Mouse (Mus musculus): ENCODE measurements around the gene Rbfox3. TPM values are rescaled to one million over a fixed set of nuclear protein-coding genes. Genes with fewer than 3 reads are reported as not detected.

The Rbfox3 gene
- total and polyA plus RNA-seq, 3 experiments, result not detected

DNA sequence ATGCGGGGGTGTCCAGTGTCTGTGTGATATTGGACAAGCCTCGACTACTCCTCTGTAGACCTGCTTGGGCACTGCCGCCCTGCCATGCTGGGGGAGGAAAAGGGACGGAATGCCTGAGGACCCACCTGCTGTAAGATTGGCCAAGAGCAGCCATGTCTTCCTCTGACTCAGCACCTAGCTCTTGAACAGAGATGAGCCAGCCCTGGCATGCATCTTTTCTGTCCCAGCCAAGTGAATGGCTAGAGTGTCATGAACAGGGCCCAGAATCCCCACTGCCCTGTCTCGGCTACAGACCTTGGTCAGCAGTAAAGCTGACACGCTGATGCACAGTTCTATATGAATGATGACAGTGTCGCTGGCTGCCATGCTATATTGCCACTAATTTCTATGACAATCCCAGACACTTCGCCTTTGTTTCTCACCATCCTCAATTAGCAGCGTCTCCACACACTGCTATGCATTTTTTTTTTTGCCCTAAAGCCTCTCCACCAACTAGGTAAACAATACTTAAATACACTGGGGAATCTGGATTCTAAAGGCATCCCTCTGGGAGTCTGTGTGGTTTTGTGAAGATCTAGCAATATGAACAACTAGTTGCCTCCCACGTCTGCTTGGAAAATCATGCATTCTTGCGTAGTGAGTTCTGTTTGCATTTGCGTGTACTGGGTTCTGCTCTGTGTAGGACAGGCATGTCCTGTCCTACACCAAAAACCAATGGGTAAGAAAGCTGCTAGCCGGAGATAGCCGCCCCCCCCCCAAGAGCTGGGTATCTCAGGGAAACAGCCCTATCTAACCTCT lies 257.7 kb downstream of the Rbfox3 start:
- Histone ChIP-seq H3K27ac (ENCODE audit: insufficient read depth, low read depth) (no peak overlapping the region), H3K9me3 (replicated peaks; ENCODE audit: low read length) (no peaks in the 10 kb centered on the region), H3K4me2 (ENCODE audit: insufficient read depth, low read depth, poor library complexity, severe bottlenecking) (no peak overlapping the region), H3K9ac (ENCODE audit: insufficient read depth, low read depth) (no peak overlapping the region), H3K4me3 (replicated peaks in 1 of 3; ENCODE audit: low read depth in 2 of 3, low read length in 2 of 3, poor library complexity in 1 of 3) (no peak overlapping the region), H3K79me2 (replicated peaks; ENCODE audit: control insufficient read depth, extremely low read depth, insufficient read depth, poor library complexity, severe bottlenecking) (no peaks in the 10 kb centered on the region), H3K27me3 (replicated peaks) (peaks cover 92% of the 10 kb centered on the region), H3K36me3 (replicated peaks in 1 of 2; ENCODE audit: control insufficient read depth in 1 of 2, insufficient read depth in 1 of 2, low read length in 1 of 2) (no peaks in the 10 kb centered on the region), H3K4me1 (ENCODE audit: control insufficient read depth in 1 of 2, insufficient read depth in 2 of 2) (0 out of 4 replicates have a peak, but pooled peaks cover 0 to 4% of the 10 kb centered on the region in 2 experiments)
- dilution Hi-C loops (cut with MboI; ENCODE audit: extremely low pct_ligation_motif_present, extremely low pct_unique_long_range_greater_than_20kb, low sequenced_read_pairs) (no loop called here), in situ Hi-C loops (cut with MboI; ENCODE audit: low pct_ligation_motif_present, low pct_unique_long_range_greater_than_20kb, low sequenced_read_pairs) (no loop called here)
- no peak for DNase-seq (ENCODE audit: extremely low read depth)
- no peak for TF ChIP-seq MXI1 (IDR thresholded peaks at IDR 0.05; ENCODE audit: low read depth, low read length)

DNA sequence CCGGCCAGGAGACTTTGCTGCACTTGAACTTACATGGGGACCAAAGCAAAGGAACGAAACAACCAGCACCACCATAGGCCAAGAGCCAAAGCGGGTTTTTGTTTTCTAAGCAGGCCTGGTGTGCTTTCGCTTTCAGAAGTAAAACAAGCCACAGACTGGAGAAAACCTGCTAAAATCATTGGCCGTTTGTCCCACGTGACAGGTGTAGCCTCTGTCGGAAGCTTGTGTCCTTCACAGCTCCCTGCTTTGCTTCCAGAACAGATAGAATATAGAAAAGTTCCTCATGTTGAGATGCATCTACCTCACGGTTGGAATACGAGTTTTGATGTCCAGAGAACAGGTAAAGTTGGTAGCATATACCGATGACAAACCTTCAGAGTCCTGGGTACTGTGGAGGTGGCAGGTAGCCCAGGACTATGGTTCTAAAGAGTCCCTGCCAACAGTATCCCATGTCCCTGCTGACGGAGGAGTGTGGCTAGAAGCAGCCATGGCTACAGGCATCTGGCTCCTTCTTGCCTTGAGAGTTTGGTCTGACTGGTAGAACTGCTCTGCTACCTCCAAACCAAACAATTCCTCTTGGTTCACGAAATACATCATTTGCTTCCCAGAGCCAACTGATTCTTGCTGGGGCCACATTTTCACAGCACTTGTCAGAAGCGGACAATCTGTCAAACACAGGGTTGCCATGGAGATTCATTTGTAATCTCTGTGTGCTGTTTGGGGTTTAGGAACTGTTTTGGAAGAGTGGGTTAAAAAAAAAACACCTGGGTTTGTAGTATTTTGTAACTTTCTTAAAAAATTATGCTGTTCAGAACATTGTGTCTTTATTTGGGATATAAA lies 258.8 kb downstream of the Rbfox3 start:
- no peak overlapping the region for H3K4me3 ChIP-seq (replicated peaks in 1 of 3; ENCODE audit: low read depth in 2 of 3, low read length in 2 of 3, poor library complexity in 1 of 3)
- peaks cover 92% of the 10 kb centered on the region for H3K27me3 ChIP-seq (replicated peaks)
- no peak for TF ChIP-seq POLR2AphosphoS2 (IDR thresholded peaks at IDR 0.05; ENCODE audit: low read depth, low read length)
- TF ChIP-seq MXI1 (IDR thresholded peaks at IDR 0.05; ENCODE audit: low read depth, low read length), result no peak
- TF ChIP-seq ETS1 (conservative IDR thresholded peaks at IDR 0.05; ENCODE audit: low read depth, low read length), result no peak
- TF ChIP-seq UBTF (IDR thresholded peaks at IDR 0.05; ENCODE audit: low read depth, low read length), result no peak
- TF ChIP-seq TCF12 (IDR thresholded peaks at IDR 0.05; ENCODE audit: low read depth, low read length), result no peak
- no peak for TF ChIP-seq ZNF384 (IDR thresholded peaks at IDR 0.05; ENCODE audit: low read depth, low read length)
- no peak for TF ChIP-seq MAX (IDR thresholded peaks at IDR 0.05; ENCODE audit: low read length)
- TF ChIP-seq E2F4 (IDR thresholded peaks at IDR 0.05; ENCODE audit: insufficient replicate concordance, low read depth, low read length), result no peak
- no peak for TF ChIP-seq NELFE (IDR thresholded peaks at IDR 0.05; ENCODE audit: low read depth, low read length)
- TF ChIP-seq NRF1 (IDR thresholded peaks at IDR 0.05; ENCODE audit: low read depth, low read length), result no peak
- TF ChIP-seq ZC3H11A (IDR thresholded peaks at IDR 0.05; ENCODE audit: low read depth, low read length), result no peak
- no peak for TF ChIP-seq SIN3A (IDR thresholded peaks at IDR 0.05; ENCODE audit: low read length)
- peak; percentile 68 for TF ChIP-seq USF1 (IDR thresholded peaks at IDR 0.05; ENCODE audit: low read depth, low read length)
- TF ChIP-seq RCOR1 (conservative IDR thresholded peaks at IDR 0.05; ENCODE audit: low read depth, low read length), result no peak
- TF ChIP-seq USF2 (conservative IDR thresholded peaks at IDR 0.05; ENCODE audit: low read depth, low read length), result peak; percentile 59
- H3K9me3 ChIP-seq (replicated peaks; ENCODE audit: low read length), result no peaks in the 10 kb centered on the region
- no peaks in the 10 kb centered on the region for H3K79me2 ChIP-seq (replicated peaks; ENCODE audit: control insufficient read depth, extremely low read depth, insufficient read depth, poor library complexity, severe bottlenecking)
- H3K9ac ChIP-seq (ENCODE audit: insufficient read depth, low read depth), result no peak overlapping the region
- H3K4me1 ChIP-seq (ENCODE audit: control insufficient read depth in 1 of 2, insufficient read depth in 2 of 2), result 0 out of 4 replicates have a peak, but pooled peaks cover 0 to 4% of the 10 kb centered on the region in 2 experiments
- dilution Hi-C loops (cut with MboI; ENCODE audit: extremely low pct_ligation_motif_present, extremely low pct_unique_long_range_greater_than_20kb, low sequenced_read_pairs) (no loop called here), in situ Hi-C loops (cut with MboI; ENCODE audit: low pct_ligation_motif_present, low pct_unique_long_range_greater_than_20kb, low sequenced_read_pairs) (no loop called here)
- no peak for DNase-seq (ENCODE audit: extremely low read depth)
- H3K27ac ChIP-seq (ENCODE audit: insufficient read depth, low read depth), result no peak overlapping the region
- H3K36me3 ChIP-seq (replicated peaks in 1 of 2; ENCODE audit: control insufficient read depth in 1 of 2, insufficient read depth in 1 of 2, low read length in 1 of 2), result no peaks in the 10 kb centered on the region
- H3K4me2 ChIP-seq (ENCODE audit: insufficient read depth, low read depth, poor library complexity, severe bottlenecking), result peak overlapping the region; percentile 52; the same call in 1 of the 2 replicates

Measured in CH12.LX (cell line).